Mouse (Mus musculus) spleen, adult 2 months (tissue): Measurements from ENCODE around the gene Vps72.

ENCODE experiments used
- CTCF ChIP-seq: fragments of 200-500 bp; IDR thresholded peaks from 2 replicates; pipeline ENCODE4 v1.5.1; 2011; ENCODE audit warnings: mild to moderate bottlenecking, inconsistent platforms; ENCODE audit not compliant: insufficient read depth, insufficient read length, insufficient replicate concordance; ENCODE audit errors: extremely low read depth
- POLR2A ChIP-seq: fragments of 200-500 bp; IDR thresholded peaks from 2 replicates; pipeline ENCODE4 v1.6.1; 2011; ENCODE audit warnings: low read depth, low read length, inconsistent platforms

GRCm38 (mm10) chr3:95169996-95170395 is 59.2 kb downstream of the Vps72 start:
- no peak for TF ChIP-seq CTCF
- no peak for TF ChIP-seq POLR2A
